Mouse (Mus musculus): Measurements from ENCODE around the gene Dap. TPM values are rescaled to one million over a fixed set of nuclear protein-coding genes. Genes with fewer than 3 reads are reported as not detected.

Dap gene
- total and polyA plus RNA-seq, 3 experiments: 12.6 to 69.8 (median 15.1) TPM

DNA sequence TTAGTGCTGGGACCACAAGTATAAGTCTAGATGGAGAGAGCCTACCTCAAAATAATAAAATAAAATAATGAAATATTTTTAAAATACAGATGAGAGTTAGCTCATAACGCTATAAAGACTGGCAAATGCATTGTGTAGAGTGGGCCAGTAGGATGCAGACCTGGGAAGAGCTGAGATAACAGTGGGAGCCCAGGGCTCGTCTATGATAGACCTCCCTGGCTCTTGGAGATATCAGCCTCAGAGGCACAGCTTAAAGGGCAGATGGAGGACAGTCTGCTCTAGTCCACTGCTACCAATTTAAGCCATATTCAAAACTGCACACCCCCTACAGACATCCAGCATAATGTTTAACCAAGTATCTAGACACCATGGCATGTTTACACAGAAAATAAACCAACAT lies 56.6 kb downstream of the Dap start:
- dilution Hi-C loops (cut with MboI; ENCODE audit: extremely low pct_ligation_motif_present, extremely low pct_unique_long_range_greater_than_20kb, low sequenced_read_pairs) (no loop called here), in situ Hi-C loops (cut with MboI; ENCODE audit: low pct_ligation_motif_present, low pct_unique_long_range_greater_than_20kb, low sequenced_read_pairs) (no loop called here)
- no peaks in the 10 kb centered on the region for H3K79me2 ChIP-seq (replicated peaks; ENCODE audit: control insufficient read depth, extremely low read depth, insufficient read depth, poor library complexity, severe bottlenecking)
- TF ChIP-seq MAX (IDR thresholded peaks at IDR 0.05; ENCODE audit: low read length): no peak
- no peak for TF ChIP-seq JUND (conservative IDR thresholded peaks at IDR 0.05; ENCODE audit: low read depth, low read length)
- no peak for TF ChIP-seq ETS1 (conservative IDR thresholded peaks at IDR 0.05; ENCODE audit: low read depth, low read length)
- no peak for TF ChIP-seq IRF4 (IDR thresholded peaks at IDR 0.05; ENCODE audit: low read depth, low read length)
- TF ChIP-seq ZNF384 (IDR thresholded peaks at IDR 0.05; ENCODE audit: low read depth, low read length): no peak
- no peak for TF ChIP-seq ZKSCAN1 (IDR thresholded peaks at IDR 0.05; ENCODE audit: borderline replicate concordance, low read depth, low read length)
- TF ChIP-seq SMC3 (IDR thresholded peaks at IDR 0.05; ENCODE audit: low read depth, low read length): no peak
- no peak for TF ChIP-seq RCOR1 (conservative IDR thresholded peaks at IDR 0.05; ENCODE audit: low read depth, low read length)
- peaks cover 20 to 61% of the 10 kb centered on the region in 2 experiments for H3K4me1 ChIP-seq (ENCODE audit: control insufficient read depth in 1 of 2, insufficient read depth in 2 of 2)
- H3K9me3 ChIP-seq (replicated peaks; ENCODE audit: low read length): no peaks in the 10 kb centered on the region
- peaks cover 0 to 4% of the 10 kb centered on the region in 2 experiments for H3K36me3 ChIP-seq (replicated peaks in 1 of 2; ENCODE audit: control insufficient read depth in 1 of 2, insufficient read depth in 1 of 2, low read length in 1 of 2)
- no peak overlapping the region for H3K4me2 ChIP-seq (ENCODE audit: insufficient read depth, low read depth, poor library complexity, severe bottlenecking)
- no peak overlapping the region for H3K4me3 ChIP-seq (replicated peaks in 1 of 3; ENCODE audit: low read depth in 2 of 3, low read length in 2 of 3, poor library complexity in 1 of 3)
- H3K27ac ChIP-seq (ENCODE audit: insufficient read depth, low read depth): no peak overlapping the region
- no peak overlapping the region for H3K9ac ChIP-seq (ENCODE audit: insufficient read depth, low read depth)
- H3K27me3 ChIP-seq (replicated peaks): no peaks in the 10 kb centered on the region
- no peak for DNase-seq (ENCODE audit: extremely low read depth)

- DNase-seq (ENCODE audit: extremely low read depth): no peak
- TF ChIP-seq ZMIZ1 (IDR thresholded peaks at IDR 0.05; ENCODE audit: low read depth, low read length) (no peak), USF1 (IDR thresholded peaks at IDR 0.05; ENCODE audit: low read depth, low read length) (no peak), UBTF (IDR thresholded peaks at IDR 0.05; ENCODE audit: low read depth, low read length) (no peak), USF2 (conservative IDR thresholded peaks at IDR 0.05; ENCODE audit: low read depth, low read length) (no peak), CTCF (conservative IDR thresholded peaks at IDR 0.05 in 1 of 2, IDR thresholded peaks at IDR 0.05 in 1 of 2; ENCODE audit: low read depth in 2 of 2, low read length in 2 of 2) (no peak), HCFC1 (IDR thresholded peaks at IDR 0.05; ENCODE audit: low read depth, low read length) (no peak), POLR2A (IDR thresholded peaks at IDR 0.05; ENCODE audit: low read depth, low read length) (no peak)
- dilution Hi-C loops (cut with MboI; ENCODE audit: extremely low pct_ligation_motif_present, extremely low pct_unique_long_range_greater_than_20kb, low sequenced_read_pairs): no loop called here
Observed at GRCm38 (mm10) chr15:31281830-31282229, 57.7 kb downstream of the Dap start.

DNA sequence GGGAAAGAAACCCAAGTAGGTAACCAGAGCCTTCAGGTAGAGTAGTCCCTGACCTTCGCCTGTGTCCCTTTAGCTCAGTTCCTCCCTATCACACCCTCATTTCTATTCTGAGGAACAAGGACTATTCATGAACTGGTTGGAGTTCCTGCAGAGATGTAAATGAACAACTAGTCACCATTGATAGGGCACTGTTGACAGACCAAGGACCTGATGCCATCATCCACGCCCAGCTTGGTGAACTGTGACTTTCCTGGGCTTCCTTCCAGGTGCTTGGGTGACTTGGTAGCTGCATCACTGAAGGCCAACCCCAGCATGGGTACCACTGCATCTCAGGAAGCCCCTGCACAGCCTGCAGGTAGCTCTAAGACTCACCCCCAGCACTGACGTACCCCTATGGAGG lies 58.2 kb downstream of the Dap start:
- Histone ChIP-seq H3K9ac (ENCODE audit: insufficient read depth, low read depth) (no peak overlapping the region), H3K27ac (ENCODE audit: insufficient read depth, low read depth) (no peak overlapping the region), H3K4me1 (ENCODE audit: control insufficient read depth in 1 of 2, insufficient read depth in 2 of 2) (peaks cover 20 to 76% of the 10 kb centered on the region in 2 experiments), H3K4me2 (ENCODE audit: insufficient read depth, low read depth, poor library complexity, severe bottlenecking) (no peak overlapping the region), H3K36me3 (replicated peaks in 1 of 2; ENCODE audit: control insufficient read depth in 1 of 2, insufficient read depth in 1 of 2, low read length in 1 of 2) (peaks cover 0 to 1% of the 10 kb centered on the region in 2 experiments), H3K27me3 (replicated peaks) (no peaks in the 10 kb centered on the region), H3K4me3 (replicated peaks in 1 of 3; ENCODE audit: low read depth in 2 of 3, low read length in 2 of 3, poor library complexity in 1 of 3) (no peak overlapping the region), H3K9me3 (replicated peaks; ENCODE audit: low read length) (no peaks in the 10 kb centered on the region), H3K79me2 (replicated peaks; ENCODE audit: control insufficient read depth, extremely low read depth, insufficient read depth, poor library complexity, severe bottlenecking) (no peaks in the 10 kb centered on the region)
- dilution Hi-C loops (cut with MboI; ENCODE audit: extremely low pct_ligation_motif_present, extremely low pct_unique_long_range_greater_than_20kb, low sequenced_read_pairs): no loop called here
- TF ChIP-seq POLR2AphosphoS2 (IDR thresholded peaks at IDR 0.05; ENCODE audit: low read depth, low read length) (no peak), MAFK (IDR thresholded peaks at IDR 0.05; ENCODE audit: insufficient replicate concordance, low read length) (no peak), PAX5 (IDR thresholded peaks at IDR 0.05; ENCODE audit: low read length) (no peak), NRF1 (IDR thresholded peaks at IDR 0.05; ENCODE audit: low read depth, low read length) (no peak)
- in situ Hi-C loops (cut with MboI; ENCODE audit: low pct_ligation_motif_present, low pct_unique_long_range_greater_than_20kb, low sequenced_read_pairs): no loop called here
- no peak for DNase-seq (ENCODE audit: extremely low read depth)

More at GRCm38 (mm10) chr15:31281830-31282229, 57.7 kb downstream of the Dap start:
- Histone ChIP-seq H3K4me1 (ENCODE audit: control insufficient read depth in 1 of 2, insufficient read depth in 2 of 2) (peaks cover 20 to 72% of the 10 kb centered on the region in 2 experiments), H3K9me3 (replicated peaks; ENCODE audit: low read length) (no peaks in the 10 kb centered on the region), H3K79me2 (replicated peaks; ENCODE audit: control insufficient read depth, extremely low read depth, insufficient read depth, poor library complexity, severe bottlenecking) (no peaks in the 10 kb centered on the region), H3K27ac (ENCODE audit: insufficient read depth, low read depth) (no peak overlapping the region), H3K9ac (ENCODE audit: insufficient read depth, low read depth) (no peak overlapping the region), H3K4me3 (replicated peaks in 1 of 3; ENCODE audit: low read depth in 2 of 3, low read length in 2 of 3, poor library complexity in 1 of 3) (no peak overlapping the region), H3K36me3 (replicated peaks in 1 of 2; ENCODE audit: control insufficient read depth in 1 of 2, insufficient read depth in 1 of 2, low read length in 1 of 2) (peaks cover 0 to 1% of the 10 kb centered on the region in 2 experiments), H3K4me2 (ENCODE audit: insufficient read depth, low read depth, poor library complexity, severe bottlenecking) (no peak overlapping the region), H3K27me3 (replicated peaks) (no peaks in the 10 kb centered on the region)
- in situ Hi-C loops (cut with MboI; ENCODE audit: low pct_ligation_motif_present, low pct_unique_long_range_greater_than_20kb, low sequenced_read_pairs): no loop called here

Data from CH12.LX (cell line).